Mouse (Mus musculus) neural tube, embryonic 14.5 days (tissue): Measurements from ENCODE around the gene Hsp90ab1. TPM values are rescaled to one million over a fixed set of nuclear protein-coding genes. Genes with fewer than 3 reads are reported as not detected.

ENCODE experiments used
- ATAC-seq: fragments of 200-750 bp; cut with Nextera tagmentation; 2 replicates; pipeline ENCODE4 v1.8.0; 2017; ENCODE audit warnings: low read depth, mild to moderate bottlenecking, moderate TSS enrichment, moderate library complexity
- H3K27ac ChIP-seq: fragments of 300-500 bp; sonication (generic); 2 replicates; pipeline ENCODE4 v1.5.1; 2014; ENCODE audit warnings: low read depth, mild to moderate bottlenecking, control low read depth, low read length, moderate library complexity, mixed read lengths
- H3K27me3 ChIP-seq: fragments of 300-500 bp; sonication (generic); 2 replicates; pipeline ENCODE4 v1.6.1; 2014; ENCODE audit warnings: low read length; ENCODE audit not compliant: control insufficient read depth, insufficient read depth
- H3K36me3 ChIP-seq: fragments of 300-500 bp; sonication (generic); 2 replicates; pipeline ENCODE4 v1.6.1; 2014; ENCODE audit warnings: low read length, mixed read lengths; ENCODE audit not compliant: control insufficient read depth, insufficient read depth
- H3K4me1 ChIP-seq: fragments of 300-500 bp; sonication (generic); 2 replicates; pipeline ENCODE4 v1.6.1; 2014; ENCODE audit warnings: low read length; ENCODE audit not compliant: control insufficient read depth, insufficient read depth
- H3K4me2 ChIP-seq: fragments of 300-500 bp; sonication (generic); 2 replicates; pipeline ENCODE4 v1.6.1; 2014; ENCODE audit warnings: mild to moderate bottlenecking, low read depth, low read length, control low read depth
- H3K4me3 ChIP-seq: fragments of 300-500 bp; sonication (generic); 2 replicates; pipeline ENCODE4 v1.5.1; 2014; ENCODE audit warnings: low read depth, low read length, control low read depth, mixed read lengths
- H3K9ac ChIP-seq: fragments of 300-500 bp; sonication (generic); replicated peaks from 2 replicates; pipeline ENCODE4 v1.6.1; 2014; ENCODE audit warnings: low read depth, mild to moderate bottlenecking, control low read depth, low read length, mixed read lengths
- H3K9me3 ChIP-seq: fragments of 300-500 bp; sonication (generic); 2 replicates; pipeline ENCODE4 v1.6.1; 2016; ENCODE audit warnings: low read length; ENCODE audit not compliant: control insufficient read depth
- WGBS: fragments of 180-500 bp; shearing (Covaris S2); extraction: QIAGEN DNeasy Blood & Tissue Kit; methylation state at CpG from one replicate; pipeline ENCODE4 v1.1.7; 2014; 5-methylcytosine and 5-hydroxymethylcytosine counted together
- polyA plus RNA-seq: library from polyadenylated mRNA; unstranded; fragments of >200 nt; fragmentation: Nextera tagmentation; extraction: Ambion mirVana; gene quantifications from 2 replicates; pipeline ENCODE4 v1.2.1, GENCODE M21; 2014

Gene Hsp90ab1
- polyA plus RNA-seq, 1 experiment from 2014 or later: 1,278 TPM

DNA sequence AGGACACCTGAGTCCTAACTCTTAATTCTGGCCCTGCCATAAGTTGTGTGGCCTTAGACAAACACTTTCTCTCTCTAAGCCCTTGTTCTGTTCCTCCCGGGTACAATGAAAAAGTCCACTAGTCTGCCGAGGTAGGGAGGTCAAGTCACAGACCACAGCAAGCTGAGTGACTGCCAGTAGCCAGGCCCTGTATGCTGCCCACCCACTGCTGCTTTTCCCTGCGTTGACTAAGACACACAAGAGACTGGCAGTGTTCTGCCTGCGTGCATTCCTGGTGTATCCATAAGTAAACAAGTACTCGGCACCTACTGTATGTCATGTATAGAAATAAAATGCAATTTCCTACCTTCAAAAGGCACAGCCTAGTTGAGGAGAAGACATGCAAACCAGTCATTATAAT is 22.8 kb downstream of the Hsp90ab1 start:
- Histone ChIP-seq H3K9ac (no peak overlapping the region), H3K4me3 (peak overlapping the region; percentile 78; the same call in 1 of the 2 replicates), H3K9me3 (no peaks in the 10 kb centered on the region), H3K36me3 (peaks cover 11% of the 10 kb centered on the region), H3K27ac (no peak overlapping the region), H3K27me3 (peaks cover 19% of the 10 kb centered on the region), H3K4me2 (peak overlapping the region; percentile 67), H3K4me1 (peaks cover 14% of the 10 kb centered on the region; the same call in 1 of the 2 replicates)
- 28% methylated on average over 5 of the region's 5 CpGs for WGBS
- ATAC-seq: no peak

DNA sequence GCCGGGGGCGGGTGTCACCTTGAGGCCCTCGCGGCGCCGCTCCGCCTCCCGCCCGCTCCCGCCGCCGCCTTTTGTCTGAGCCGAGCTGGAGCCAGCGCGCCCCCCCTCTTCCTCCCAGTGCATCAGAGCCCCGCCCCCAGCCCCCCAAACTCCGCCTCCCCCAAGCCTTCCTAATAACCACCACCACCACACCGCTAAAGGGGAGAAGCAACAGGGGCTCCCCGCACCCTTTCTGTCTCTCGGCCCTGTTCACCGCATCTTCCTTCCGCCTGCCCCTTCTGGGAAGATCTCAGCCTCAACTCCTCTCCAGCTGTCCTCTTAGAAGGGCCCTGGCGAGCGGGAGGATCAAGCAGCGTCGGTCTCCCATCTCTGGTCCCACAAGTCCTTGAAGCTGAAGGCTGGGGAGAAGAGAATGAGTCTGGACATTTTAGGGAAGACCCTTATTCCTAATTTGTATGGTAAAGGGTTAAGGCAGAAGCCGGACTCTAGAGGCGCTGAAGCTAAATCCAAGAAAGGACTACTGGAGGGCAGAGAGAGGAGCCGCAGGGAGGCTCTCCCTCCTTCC is 23.4 kb downstream of the Hsp90ab1 start, which contains the start of gene Tmem151b:
Gene Tmem151b, minus strand, starts transcription at position 61 of the 565 bp plus-strand sequence.
- ATAC-seq: peak; percentile 47
- peak within 1 kb of the TSS; percentile 78 for H3K4me3 ChIP-seq
- peak within 1 kb of the TSS; percentile 91 for H3K27ac ChIP-seq
- no peaks in the 10 kb centered on the region for H3K9me3 ChIP-seq
- H3K4me1 ChIP-seq: peaks cover 16% of the 10 kb centered on the region
- H3K36me3 ChIP-seq: peaks cover 16% of the 10 kb centered on the region
- peaks cover 19% of the 10 kb centered on the region for H3K27me3 ChIP-seq
- peak within 1 kb of the TSS; percentile 98 for H3K9ac ChIP-seq
- peak within 1 kb of the TSS; percentile 67 for H3K4me2 ChIP-seq
- WGBS: 1% methylated on average over 14 of the region's 29 CpGs

DNA sequence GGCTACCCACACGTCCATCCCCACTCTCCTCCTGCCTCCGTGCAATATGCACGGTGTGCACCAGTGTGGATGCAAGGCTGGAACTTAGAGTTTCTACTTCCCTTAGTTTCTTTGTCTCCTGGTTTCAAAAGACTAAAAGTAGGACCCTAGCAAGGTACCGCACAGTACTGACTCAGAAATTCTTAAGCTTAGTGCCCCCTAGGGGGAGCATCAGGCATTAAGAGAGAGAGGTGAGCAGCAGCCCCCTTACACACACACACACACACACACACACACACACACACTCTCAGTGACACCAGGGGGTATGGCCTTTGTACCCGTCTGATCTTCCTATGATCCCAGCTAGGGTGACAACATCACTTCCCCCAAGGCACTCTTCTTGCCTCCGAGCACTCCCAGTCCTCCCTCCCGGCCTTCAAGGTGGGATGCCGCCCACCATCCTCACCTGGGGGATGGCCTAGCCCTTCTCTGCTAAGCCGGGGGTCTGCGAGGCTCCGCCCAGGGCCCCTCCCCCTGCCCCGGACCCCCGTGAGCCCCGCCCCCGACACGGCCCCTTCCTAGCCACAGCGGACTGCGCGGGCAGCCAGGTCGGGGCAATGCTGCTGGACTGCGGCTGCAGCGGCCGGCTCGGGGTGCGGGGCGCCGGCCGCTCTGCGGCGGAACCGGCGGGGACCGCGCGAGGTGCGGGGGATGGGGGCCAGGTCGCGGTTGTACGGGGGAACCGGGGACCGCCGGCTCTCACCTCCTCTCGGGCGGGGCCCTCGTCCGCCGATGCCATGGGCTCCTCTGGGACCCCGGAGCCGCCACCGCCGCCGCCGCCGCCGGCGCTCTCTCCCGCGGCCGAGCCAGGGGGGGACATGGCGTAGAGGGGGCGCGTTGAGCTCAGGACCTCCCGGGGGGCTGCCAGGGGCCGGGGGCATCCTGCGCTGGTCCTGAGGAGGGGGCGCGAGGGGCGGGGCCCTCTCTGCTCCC is 24.2 kb downstream of the Hsp90ab1 start:
- H3K4me1 ChIP-seq: peaks cover 21% of the 10 kb centered on the region
- H3K9ac ChIP-seq: peak overlapping the region; percentile 98
- H3K4me3 ChIP-seq: peak overlapping the region; percentile 78
- H3K36me3 ChIP-seq: peaks cover 19% of the 10 kb centered on the region
- H3K4me2 ChIP-seq: peak overlapping the region; percentile 67
- peak overlapping the region; percentile 91 for H3K27ac ChIP-seq
- H3K27me3 ChIP-seq: peaks cover 19% of the 10 kb centered on the region
- WGBS: 5% methylated on average over 16 of the region's 68 CpGs
- H3K9me3 ChIP-seq: no peaks in the 10 kb centered on the region
- peak; percentile 61 for ATAC-seq

DNA sequence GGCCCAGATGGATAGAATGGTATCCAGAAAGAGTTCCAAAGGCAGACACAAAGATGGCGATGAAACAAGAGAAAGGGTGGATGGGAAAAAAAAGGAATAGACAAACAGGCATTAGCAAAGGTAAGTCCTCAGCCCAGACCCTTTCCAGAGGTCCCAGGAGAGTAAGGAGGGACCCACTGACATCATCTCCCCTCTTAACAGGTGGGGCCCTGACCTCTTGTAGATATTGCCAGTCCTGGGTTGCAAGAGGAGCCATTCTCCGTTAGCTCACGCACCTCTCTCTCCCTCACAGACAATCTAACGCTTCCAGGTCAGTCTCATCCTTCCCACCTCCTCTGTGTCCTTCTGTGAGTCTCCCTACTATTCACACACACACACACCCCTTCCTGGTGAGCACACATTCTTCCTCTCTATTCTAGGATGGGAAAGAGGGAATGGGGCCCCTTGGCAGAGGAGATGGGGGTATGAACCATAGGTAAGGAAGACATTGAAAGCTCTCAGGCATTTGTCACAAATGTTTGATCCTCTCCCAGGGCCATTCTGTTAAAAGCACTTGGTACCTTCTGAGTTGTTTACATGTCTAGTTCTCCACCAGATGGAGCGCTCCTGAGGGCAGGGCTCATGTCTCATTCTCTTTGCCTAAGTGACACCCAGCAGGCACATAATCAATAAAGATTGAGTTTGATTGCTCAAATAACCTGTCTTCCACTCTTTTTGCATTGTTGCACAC is 25.4 kb downstream of the Hsp90ab1 start:
- Histone ChIP-seq H3K4me1 (peaks cover 21% of the 10 kb centered on the region), H3K27ac (no peak overlapping the region), H3K36me3 (peaks cover 19% of the 10 kb centered on the region), H3K9ac (no peak overlapping the region), H3K27me3 (peaks cover 19% of the 10 kb centered on the region), H3K9me3 (no peaks in the 10 kb centered on the region), H3K4me3 (peak overlapping the region; percentile 78), H3K4me2 (peak overlapping the region; percentile 67)
- no peak for ATAC-seq
- 84% methylated on average over 5 of the region's 5 CpGs for WGBS

DNA sequence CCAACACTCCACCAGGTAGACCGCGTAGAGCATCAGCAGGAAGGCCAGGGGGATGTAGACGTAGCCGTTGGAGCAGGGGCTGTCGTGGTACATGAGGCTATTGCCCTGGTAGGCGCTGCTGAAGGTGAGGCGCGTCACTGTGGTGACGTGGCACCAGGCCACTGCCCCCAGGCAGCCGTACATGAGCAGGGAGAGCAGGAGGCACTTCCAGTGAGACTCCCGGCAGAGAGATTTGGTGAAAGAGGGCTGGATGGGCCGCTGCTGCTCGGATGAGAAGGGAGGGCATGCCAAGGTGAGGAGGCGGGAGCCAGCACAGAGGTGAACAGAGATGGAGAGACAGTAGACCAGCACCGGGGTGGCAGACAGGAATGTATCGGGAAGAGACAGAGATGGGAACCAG is 26.1 kb downstream of the Hsp90ab1 start:
- 63% methylated on average over 16 of the region's 16 CpGs for WGBS
- no peak overlapping the region for H3K4me2 ChIP-seq
- H3K36me3 ChIP-seq: peaks cover 19% of the 10 kb centered on the region
- peaks cover 21% of the 10 kb centered on the region for H3K4me1 ChIP-seq
- H3K9ac ChIP-seq: no peak overlapping the region
- peaks cover 19% of the 10 kb centered on the region for H3K27me3 ChIP-seq
- no peak for ATAC-seq
- H3K4me3 ChIP-seq: no peak overlapping the region
- no peaks in the 10 kb centered on the region for H3K9me3 ChIP-seq
- no peak overlapping the region for H3K27ac ChIP-seq

DNA sequence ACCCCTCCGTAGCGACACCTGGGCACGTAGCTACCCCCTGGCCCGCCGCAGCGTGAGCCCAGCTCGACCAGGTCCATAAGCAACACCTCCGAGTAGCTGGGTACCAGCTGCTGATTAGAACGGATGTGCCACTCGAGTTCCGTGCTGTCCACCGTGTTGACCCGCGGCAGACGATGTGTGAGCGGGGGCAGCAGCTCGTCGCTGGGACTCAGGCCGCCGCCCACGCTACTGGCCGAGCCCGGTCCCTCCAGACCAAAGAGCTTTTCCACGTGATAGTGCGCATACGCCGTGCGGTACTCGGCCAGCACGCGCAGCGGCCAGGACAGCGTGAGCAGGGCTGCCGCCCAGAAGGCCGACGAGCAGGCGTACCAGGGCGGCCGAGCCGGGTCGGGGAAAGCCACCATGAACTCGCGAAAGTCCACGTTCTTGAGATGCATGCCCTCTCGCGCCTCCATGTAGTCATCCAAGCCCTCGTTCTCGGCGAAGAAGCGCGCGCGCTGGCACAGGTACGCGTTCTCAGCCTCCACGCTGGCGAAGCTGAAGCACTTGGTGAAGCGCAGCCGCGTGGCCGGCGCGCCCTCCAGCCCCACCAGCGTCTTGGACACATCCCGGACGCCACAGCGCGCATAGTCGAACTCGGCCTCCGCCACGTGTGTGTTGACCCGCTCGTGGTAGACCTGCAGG is 27.7 kb downstream of the Hsp90ab1 start:
- Histone ChIP-seq H3K27me3 (peaks cover 19% of the 10 kb centered on the region), H3K9me3 (no peaks in the 10 kb centered on the region), H3K4me2 (peak overlapping the region; percentile 27), H3K36me3 (peaks cover 19% of the 10 kb centered on the region), H3K4me1 (peaks cover 21% of the 10 kb centered on the region), H3K9ac (0 out of 2 replicates have a peak overlapping the region, but pooled peaks have one; percentile 25), H3K27ac (no peak overlapping the region), H3K4me3 (peak overlapping the region; percentile 5; the same call in 1 of the 2 replicates)
- WGBS: 11% methylated on average over 74 of the region's 74 CpGs
- ATAC-seq: no peak

DNA sequence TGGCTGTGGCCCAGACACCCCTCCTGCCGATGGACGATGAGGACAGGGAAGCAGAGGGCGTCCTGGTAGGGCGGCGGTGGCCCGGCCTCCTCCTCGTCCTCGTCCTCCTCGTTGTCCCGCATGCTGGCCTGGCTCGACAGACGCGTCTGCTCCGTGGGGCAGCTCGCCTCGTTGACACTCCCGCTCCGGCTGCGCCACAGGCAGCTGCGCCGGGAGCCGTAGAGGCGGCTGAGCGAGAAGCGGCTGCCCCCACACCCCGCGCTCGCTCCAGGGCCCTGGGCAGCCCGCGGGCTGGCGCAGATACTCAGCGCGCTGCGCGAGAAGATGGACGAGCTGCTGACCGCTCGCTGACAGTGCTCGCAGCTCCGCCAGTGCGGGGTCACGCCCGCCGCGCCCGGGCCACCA is 28.2 kb downstream of the Hsp90ab1 start:
- 0 out of 2 replicates have a peak overlapping the region, but pooled peaks have one; percentile 25 for H3K9ac ChIP-seq
- no peak for ATAC-seq
- 3% methylated on average over 45 of the region's 46 CpGs for WGBS
- H3K27me3 ChIP-seq: peaks cover 19% of the 10 kb centered on the region
- H3K4me3 ChIP-seq: peak overlapping the region; percentile 5; the same call in 1 of the 2 replicates
- H3K36me3 ChIP-seq: peaks cover 19% of the 10 kb centered on the region
- peak overlapping the region; percentile 27 for H3K4me2 ChIP-seq
- H3K4me1 ChIP-seq: peaks cover 21% of the 10 kb centered on the region
- no peaks in the 10 kb centered on the region for H3K9me3 ChIP-seq
- no peak overlapping the region for H3K27ac ChIP-seq
